Mouse (Mus musculus): Measurements from ENCODE around the gene I0C0044D17Rik.
A peak's percentile ranks its signal among the peaks of the same experiment; 100 is the strongest.

The I0C0044D17Rik gene

DNA sequence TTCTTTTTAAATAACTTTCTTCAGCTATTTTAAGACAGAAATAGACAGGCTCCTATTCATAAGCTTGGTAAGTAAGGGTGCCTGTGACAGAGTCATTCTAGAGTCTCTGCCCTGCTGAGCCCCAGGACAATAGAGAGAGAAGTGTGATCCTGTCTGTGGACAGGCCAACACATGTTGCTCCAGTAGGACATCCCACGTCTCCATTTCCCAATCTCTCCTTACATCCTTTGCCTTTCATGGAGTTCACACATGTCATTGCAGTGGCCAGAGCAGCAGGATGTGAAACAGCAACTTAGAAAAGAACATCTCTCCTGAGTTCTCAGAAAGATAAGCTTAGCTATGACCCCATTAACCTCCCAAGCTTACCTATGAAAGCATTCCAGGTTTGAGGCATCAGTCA, 8.1 kb upstream of the I0C0044D17Rik start:
- no peak for DNase-seq (ENCODE audit: low read depth, low spot score)

DNA sequence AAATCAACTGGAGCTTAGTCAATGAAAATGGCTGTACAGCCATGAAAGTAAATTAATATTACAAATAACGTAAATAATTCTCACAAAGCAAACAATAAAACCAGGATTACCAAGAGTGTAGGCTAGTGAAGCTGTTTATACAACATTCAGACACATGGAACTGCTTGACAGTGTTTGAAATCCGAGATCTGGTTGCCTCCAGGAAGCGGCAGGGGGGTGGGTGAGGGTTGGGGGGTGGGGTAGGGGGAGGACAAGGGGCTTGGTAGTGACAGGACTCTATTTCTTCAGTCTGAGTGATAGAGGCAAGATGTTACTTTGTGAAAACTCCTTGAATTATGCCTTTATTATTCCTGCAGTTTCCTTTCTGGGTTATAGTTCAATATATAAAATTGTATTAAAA, 3.1 kb upstream of the I0C0044D17Rik start:
- no peak for DNase-seq (ENCODE audit: low read depth, low spot score)

DNA sequence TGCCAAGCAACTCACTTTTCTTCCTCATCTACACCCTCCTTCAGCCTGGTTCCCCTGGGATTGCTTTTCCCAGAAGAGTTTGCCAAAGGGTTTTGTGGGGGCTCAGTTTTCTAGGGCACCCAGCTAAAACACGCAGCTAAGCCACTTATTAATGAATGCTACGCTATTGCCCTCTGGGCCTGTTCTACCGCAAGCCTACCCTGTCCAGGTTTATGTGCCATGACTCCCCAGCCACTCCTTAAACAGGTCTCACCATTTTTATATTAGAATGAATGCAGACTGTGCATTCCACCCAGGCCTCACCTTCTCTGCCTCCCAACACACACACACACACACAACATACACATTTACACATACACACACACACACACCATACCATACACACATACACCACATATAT, 593 bp downstream of the I0C0044D17Rik start:
- DNase-seq (ENCODE audit: low read depth, low spot score): no peak

DNA sequence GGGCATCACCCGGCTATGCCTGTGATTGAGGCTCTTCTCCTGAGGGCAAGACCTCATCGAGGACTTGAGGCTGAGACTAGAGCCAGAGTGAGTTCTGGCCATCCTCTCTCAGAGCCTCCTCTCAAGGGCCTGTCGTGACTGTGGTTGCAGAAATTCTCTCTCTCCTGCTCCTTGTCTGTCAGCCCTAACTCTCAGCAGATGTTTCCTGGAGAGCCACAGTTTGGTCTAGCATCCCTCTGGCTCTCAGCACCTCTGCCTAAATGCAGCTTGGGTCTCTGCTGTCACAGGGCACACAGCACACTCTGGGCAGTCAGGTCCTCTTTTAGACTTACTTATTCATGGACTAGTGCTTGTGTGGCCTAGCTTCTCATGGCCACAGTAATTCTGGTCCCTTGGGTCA, 1.2 kb downstream of the I0C0044D17Rik start:
- DNase-seq (ENCODE audit: low read depth, low spot score): no peak

DNA sequence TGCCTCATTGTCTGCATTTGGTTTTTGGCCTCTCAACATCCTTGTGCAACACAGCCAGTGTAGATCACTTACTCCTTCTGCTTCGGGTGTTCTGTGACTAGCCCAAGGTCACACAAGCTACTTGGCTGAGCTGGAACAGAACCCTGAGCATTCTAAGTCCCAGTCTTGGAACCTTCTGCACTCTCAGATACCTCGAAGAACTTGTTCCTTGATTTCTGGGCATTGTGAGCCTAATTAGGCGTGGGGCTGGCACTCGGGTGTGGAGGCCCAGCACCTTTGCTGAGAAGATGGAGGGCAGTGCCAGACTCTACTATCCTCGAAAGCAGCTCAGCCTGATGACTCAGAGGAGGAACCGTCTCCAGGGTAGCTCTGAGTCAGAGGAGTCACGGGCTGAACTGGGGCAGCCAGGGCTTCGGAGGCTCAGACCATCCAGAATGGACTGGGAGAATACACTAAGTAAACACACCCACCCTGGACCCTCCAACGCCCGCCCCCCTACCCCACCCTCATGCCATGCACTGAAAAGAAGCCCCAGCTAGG, 4.4 kb downstream of the I0C0044D17Rik start:
- DNase-seq (ENCODE audit: low read depth, low spot score): no peak

DNA sequence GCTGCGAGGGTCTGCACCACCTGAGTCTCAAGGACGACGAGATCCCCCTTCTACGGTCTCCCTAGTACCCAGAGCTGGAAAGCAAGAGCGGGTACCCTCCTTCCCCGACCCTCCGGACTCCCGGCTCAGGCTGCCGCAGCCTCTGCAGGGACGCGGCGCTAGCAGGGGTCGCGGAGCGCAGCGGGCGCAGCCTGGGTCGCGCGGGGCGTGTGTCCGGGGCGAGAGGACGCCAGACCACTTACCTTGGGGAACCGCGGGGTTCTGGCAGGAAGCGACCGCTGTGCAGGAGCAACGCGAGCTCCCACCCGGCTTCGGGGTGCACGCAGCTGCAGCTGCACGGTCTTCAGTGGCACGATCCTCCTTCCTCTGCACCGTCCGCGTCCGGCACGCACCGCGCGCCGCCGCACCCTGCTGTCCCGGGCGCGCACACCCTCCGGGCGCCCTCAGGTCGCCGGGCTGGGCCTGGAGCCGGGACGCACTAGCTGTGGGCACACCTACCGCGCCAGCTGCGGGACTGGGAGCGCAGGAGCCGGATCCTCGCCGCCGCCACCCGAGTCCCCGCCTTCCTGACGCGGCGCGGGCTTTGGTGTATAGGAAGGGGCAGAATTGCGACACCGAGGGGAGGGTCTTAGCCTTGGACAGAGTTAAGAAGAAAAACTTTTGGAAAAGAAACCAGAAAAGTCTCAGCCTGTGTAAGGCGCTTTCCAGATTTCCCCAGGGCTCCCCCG, 6.3 kb downstream of the I0C0044D17Rik start, which contains the start of gene Kank4:
Gene Kank4 (minus strand): TSS at position 354 of the 728 bp plus-strand sequence.
- peak; percentile 50 for DNase-seq (ENCODE audit: low read depth, low spot score)

DNA sequence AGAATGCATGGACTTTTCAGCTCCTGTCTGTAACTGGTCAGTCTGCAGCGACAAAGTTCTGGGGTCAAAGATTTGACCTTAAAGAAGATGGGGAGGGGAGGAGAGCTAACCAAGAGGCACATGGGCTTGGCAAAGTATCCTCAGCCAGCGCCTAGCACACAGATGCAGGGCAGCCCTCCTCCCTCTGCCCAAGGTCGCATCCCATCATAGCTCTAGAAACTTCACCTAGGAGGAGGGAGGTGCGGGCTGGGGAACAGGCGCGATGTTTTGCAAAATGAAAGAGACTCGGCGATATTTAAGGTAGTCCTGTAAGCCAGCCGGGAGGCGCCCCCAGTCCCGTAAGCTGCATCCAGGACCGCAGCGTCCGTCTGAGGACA, 6.8 kb downstream of the I0C0044D17Rik start:
- DNase-seq (ENCODE audit: low read depth, low spot score): no peak

DNA sequence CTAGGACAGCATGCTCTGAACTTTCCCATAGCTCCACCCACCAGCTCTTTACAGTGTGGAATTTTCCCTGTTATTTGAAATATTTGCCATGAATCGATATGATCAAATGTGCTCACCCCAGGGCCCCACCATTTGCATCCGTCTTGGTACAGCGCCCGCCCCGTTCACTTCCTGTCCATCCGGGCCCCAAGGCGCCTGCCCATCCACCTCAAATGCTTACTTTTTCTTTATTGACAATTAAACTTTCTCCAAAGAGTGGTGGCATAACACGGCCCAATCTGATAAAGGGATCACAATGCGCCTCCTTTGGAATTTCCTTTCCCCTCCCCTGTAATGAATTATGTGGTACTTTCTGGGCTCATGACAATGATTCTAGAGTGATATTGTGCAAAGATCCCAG, 17.3 kb downstream of the I0C0044D17Rik start:
- no peak for DNase-seq (ENCODE audit: low read depth, low spot score)

DNA sequence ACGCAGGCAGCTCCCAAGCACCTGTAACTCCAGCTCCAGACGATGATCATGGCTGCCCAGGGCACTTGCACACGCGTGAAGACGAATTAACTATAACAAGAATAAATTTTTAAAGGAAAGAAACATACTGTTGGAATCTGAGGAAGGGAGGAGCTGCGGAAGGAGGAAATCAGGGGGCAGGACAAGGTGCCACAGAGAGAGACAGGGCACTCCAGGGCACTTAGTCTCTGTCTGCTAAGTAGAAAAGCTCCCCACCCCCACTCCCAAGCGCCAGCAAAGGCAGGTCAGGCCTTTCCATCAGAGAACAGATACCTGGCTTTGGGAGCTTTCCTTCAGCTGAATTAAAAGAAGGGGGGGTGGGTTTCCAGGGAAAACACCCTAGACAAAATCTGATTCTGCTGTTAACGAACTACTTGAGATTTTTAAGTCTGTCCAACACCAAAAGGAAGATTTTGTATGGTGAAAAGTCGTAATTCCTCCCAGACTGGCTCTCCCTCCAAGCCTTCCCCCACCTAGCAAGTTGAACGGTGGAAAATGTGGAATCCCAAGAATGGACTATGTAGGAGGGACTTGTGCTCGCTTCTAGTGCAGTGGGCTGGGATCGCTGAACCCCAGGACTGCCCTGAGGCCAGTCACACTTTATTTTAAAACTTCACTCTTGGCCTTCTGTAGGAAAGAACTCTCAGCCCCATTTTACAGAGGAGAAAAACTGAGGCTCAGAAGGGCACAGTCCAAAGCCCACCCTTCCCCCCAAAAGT, 18.2 kb downstream of the I0C0044D17Rik start:
- DNase-seq (ENCODE audit: low read depth, low spot score): no peak

DNA sequence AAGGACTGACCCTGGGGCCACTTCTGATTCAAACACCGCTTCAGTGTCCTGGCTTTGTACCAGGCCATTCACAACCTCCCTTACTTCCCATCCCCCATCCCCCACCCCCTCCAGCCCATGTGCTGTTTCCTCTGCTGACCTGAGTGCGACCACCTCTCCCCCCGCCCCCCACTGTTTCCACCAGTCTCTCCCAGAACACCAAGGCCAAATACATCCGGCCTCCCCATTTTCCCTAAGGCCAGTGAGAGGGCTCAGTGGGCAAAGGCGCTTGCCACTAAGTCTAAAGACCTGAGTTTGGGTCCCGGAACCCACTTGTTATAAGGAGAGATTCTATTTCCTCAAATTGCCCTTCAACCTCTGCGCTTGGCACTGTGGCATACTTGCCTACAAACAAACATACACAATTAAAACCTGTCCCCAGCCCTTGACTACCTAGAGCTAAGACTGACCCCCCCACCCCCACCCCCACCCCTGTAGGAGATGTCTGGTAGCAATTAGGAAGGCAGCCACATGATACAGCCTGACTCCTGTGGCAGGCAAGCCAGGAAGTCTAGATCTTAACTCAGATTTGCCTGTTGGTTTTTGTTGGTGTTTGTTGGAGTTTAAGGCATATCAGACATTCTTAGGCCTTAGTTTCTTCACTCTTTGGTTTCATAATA, 19.0 kb downstream of the I0C0044D17Rik start:
- no peak for DNase-seq (ENCODE audit: low read depth, low spot score)

DNA sequence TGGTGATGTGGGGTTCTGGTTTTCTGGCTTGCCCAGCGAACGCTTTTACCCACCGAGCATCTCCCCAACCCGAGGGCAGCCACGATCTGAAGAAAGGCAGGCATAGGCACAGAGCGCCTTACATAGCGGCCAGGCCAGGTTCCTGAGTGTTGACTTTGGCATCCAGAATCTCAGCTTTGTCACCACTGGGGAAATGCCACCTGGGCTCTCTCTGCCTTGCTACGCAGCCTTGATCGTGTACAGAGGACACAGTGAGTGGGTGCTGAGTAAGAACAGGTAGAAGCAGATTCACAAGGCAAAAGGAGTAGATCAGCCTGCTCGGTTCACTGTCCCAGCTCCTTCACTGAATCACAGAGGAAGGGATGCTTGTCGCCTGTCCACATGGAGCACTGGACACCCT, 21.9 kb downstream of the I0C0044D17Rik start:
- no peak for DNase-seq (ENCODE audit: low read depth, low spot score)

DNA sequence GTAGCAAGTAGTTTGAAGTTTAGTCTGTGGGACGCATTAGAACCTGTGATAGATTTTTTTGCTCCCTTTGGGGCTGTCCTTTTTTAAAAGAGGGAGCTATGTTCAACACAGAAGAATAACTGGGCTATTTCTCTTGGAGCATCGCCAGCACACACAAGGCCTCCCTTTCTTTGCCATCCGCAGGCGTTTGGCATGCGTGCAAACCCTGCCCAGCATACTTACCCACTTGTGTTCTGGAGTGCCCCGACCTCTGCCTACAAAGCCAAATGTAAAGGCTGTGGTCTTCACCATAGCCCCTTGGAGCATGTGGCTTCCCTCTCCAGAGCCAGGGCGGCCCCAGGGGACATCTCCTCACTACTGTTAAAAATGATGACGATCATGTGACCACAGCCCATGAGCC, 22.8 kb downstream of the I0C0044D17Rik start:
- DNase-seq (ENCODE audit: low read depth, low spot score): no peak

DNA sequence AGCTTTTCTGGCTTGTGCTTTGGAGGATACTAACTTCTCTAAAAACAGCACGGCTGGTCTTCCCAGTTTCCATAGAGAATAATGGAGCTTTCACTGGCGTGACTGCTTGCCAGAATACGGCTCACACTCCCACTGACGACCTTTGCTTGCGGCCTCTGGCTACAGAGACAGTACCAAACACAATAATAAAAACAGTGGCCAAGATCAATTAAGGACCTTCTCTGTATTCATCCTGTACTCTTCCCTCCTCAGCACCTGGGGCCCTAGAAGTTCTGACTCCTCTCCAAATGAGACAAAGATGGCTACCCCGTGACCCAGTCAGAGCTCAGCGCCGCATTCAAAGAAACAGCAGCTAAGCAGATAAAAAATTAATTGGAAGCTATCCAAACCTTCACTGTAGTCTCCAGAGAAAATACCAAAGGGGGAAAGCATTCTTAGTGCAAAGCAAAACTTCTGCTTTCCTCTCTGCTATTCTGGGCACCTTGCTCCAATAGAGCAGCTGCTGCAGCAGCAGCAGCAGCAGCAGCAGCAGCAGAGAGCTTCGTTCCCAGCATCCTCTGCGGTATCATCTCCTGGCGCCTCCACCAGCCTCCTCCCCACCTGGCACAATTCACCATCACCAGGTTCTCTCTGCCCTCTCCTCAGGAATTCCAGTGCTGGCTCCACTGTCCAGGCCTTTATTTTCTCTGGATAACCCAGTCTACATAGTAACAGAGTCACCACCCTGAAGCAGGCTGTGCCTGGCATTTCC, 26.9 kb downstream of the I0C0044D17Rik start:
- no peak for DNase-seq (ENCODE audit: low read depth, low spot score)

DNA sequence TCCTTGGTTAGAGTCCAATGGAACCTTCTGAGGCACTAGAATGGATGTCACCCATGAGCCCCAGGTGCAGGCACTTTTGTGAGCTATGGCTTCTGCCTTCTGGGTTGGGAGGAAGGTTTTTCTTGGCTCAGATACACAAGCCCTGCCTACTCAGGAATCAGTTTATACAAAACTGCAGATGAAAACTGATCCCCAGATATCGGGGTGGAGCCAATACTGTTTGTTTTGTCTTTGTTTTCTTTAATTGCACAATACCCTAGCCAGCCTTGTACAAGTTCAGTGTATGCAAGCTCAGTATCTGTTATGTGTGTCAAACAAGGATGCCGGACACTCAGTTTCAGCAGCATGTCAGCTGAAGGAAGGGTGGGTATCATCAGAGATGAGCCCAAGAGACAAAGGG, 28.4 kb downstream of the I0C0044D17Rik start:
- DNase-seq (ENCODE audit: low read depth, low spot score): no peak

DNA sequence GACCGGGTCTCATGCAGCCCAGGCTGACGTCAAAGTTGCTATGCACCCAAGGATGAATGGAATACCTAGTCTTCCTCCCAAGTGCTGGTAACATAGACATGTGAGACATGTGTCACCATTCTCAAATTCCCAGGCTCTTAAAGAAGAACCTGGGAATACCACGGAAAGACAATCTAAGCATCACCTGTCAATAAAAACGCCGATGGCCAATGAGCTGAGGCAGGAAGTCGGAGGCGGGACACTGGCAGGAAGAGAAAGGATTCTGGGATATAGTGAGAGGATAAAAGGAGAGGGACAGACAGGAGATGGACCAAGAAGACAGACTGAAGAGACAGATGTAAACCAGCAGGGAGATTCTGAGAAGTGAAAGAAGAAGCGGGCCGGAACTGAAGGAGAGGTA, 30.2 kb downstream of the I0C0044D17Rik start:
- DNase-seq (ENCODE audit: low read depth, low spot score): no peak

DNA sequence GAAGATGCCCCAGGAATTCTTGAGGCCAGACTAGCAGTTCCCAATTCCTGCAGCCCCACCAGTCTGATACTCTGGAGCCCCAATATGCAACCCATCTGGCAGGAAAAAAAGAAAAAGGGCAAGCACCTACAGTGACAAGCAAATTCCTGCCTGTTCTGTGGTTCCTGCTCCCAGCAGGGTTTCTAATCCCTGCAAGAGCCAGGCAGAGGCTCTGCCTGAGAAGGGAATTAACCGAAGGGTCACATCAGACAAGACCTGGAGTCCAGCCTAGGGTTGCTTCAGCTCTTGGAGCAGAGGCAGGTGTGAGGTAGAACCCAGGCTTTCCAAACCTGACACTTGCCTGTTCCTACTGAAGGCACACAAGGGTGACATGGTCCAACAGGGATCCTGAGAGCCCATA, 32.9 kb downstream of the I0C0044D17Rik start:
- DNase-seq (ENCODE audit: low read depth, low spot score): no peak

DNA sequence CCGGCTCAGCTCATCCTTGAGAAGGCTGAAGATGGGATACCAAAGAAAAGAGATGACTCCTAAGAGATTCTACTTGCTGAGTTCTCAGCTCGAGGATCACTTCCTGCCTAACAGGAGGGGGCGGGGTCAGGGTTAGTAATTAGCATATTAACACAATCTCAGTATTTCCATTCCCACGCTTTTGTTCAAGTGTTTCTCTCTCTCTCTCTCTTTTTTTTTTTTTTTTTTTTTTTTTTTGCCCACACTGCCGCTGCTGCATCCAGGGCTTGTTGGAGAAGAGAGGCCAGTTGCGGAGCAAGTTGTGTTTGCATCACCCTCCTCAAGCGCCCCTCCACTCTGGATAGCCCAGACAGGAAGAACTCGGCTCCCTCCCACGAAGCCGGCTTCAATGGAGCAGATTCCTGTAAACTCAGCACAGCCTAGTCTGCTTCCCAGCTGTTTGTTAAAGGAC, 33.8 kb downstream of the I0C0044D17Rik start:
- DNase-seq (ENCODE audit: low read depth, low spot score): peak; percentile 30

DNA sequence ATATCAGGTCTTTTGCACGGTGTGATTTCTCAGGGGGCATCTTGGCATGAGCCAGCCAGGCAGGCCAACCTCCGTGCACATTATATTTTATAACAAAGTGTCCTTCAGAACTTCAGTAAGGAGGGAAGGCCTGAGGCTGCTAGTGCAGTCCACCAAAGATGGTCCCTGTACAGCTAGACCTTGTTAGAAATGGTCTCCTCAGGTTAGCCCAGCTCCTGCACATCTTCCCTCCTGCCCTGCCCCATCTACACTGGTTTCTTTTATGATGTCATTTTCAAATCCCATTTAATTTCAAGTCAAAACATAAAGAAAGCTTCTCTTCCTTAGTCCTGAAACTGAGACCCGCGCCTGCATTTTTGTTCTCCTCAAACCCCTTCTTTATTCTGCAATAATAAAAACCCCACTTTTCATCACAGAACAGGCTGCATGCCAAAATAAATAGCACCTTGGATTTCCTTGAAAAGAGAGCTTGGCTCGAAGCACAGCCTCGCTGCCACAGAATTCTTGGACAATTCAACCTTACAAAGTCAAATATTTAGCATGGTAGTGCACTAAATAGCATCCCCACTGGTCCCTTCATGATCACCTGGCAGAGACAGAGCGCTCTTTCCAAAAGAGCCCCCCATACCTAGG, 34.4 kb downstream of the I0C0044D17Rik start:
- DNase-seq (ENCODE audit: low read depth, low spot score): no peak

DNA sequence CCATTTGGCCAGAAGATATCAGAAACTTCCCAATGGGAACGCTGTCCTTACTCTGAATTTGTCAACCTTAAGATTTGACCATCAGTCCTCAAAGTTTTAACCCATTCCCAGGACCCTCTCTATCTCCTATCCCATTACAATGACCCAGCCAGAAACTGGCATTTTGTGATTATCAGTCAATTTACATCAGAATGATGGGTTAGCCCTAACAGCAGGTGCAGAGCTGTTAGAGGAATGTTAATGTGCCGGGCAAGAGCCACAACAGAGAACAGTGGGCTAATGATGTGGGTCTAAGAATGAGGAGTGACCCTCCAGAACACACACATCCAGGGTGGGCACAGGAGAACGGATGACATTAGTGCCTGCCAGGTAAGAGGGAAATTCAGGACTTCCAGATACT, 37.4 kb downstream of the I0C0044D17Rik start:
- DNase-seq (ENCODE audit: low read depth, low spot score): no peak

DNA sequence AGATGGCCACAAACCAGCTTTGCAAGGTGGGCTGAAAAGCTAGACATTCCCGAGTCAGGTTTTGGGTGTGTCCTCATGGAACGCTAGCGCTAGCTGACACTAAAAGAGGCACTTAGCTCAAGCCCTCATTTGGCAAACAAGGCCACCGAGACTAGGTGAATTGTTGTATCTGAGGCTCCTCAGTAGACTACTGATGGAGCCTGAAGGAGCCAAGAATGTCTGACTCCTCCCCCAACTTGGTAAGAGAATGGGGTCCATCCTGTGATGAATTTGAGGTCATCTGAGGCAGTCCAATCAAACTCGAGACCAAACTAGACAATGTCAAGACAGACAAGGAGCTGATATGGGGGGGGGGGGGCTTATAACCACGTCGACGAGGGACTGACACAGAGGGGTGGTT, 37.8 kb downstream of the I0C0044D17Rik start:
- no peak for DNase-seq (ENCODE audit: low read depth, low spot score)

DNA sequence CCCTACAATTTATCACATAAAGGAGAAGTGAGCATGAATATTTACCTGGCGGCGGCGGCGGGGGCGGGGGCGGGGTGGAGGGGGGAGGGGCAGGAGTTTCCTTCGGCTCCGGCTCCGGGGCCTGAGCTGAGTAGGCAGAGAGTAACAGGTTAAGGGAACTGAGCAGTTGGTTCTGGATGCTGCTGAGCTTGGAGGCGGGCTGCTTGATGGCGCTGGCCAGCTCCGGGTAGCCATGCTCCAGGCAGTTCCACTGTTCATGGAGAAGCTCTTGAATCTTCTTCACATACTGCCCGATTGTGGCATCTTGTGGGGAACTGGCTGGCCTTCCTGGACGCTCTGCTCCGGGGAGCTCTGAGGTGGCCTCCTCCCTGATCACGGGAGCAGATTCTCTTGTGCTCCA, 45.4 kb downstream of the I0C0044D17Rik start:
- no peak for DNase-seq (ENCODE audit: low read depth, low spot score)
